Mouse (Mus musculus) liver, postnatal 0 days (tissue): Measurements from ENCODE around the gene Timp2.

Source experiments
- CTCF ChIP-seq: sonication (generic); IDR thresholded peaks from 2 replicates; pipeline ENCODE4 v1.5.1; 2016; ENCODE audit warnings: antibody characterized with exemption, low read depth
- EP300 ChIP-seq: IDR thresholded peaks from 2 replicates; pipeline ENCODE4 v1.6.1; 2016; ENCODE audit warnings: antibody characterized with exemption, low read depth, mild to moderate bottlenecking

DNA sequence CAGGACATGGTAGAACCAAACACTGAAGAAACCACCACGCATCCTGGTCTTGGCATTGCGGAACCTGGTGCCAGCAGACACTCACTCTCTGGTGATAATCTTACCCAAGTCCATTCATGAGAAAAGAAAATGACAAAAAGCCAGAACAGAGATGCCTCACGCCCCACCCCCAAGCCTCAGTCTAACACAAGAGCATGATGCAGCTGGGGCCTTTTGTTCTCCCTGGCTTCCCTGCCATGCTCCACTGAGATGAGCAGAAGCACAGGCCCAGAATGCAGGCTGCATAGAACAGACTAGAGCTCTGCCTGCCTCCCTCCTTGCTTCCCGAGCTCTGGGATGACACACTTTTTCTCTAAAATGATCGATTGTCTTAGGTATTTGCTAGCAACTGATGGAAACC is 92.4 kb downstream of the Timp2 start:
- TF ChIP-seq EP300 (no peak), CTCF (no peak)
